ENCODE assay signal across 9 mouse cellular contexts in the genomic region with DNA sequence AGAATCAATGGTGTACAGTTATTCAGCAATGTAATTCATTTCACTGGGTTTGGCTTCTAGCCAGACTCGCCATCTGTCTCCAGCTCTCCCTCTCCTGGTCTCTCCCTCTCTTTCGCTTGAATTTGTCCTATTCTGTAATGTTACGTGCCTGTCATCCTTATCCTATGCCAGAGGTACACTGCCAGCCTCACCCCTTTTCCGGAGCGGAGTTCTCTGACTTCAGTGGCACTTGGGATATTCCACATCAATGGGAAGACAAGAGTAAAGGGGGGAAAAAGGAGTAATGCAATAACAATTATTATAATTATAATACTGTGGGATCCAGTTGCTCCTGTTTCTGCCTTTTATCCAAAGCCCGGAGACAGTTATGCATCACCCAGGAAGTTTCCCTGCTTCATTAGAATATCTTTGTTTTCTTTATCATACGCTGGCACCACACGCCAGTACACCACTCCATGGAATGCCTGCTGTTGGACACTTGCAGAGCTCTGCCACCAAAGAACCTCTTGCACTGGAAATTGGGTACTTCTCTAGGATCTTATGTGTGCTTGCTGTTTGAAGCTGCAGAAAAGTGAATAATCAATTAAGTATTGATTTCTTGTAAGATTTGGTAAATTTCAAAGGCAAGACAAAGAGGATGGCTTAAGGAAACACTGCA.
DNase-seq lines count a peak whose midpoint lies in the region; ATAC-seq lines count a peak whose summit lies in the region.
"Had no signal": no experiment of that assay in that cellular context is flagged by ENCODE, and none has a peak within 500 bp of the region (broad histone marks: within the 10 kb centered on the region; RNA-seq: fewer than 3 reads in every experiment).

No protein-coding gene starts in this region.

- no peaks in the 10 kb centered on the region for H3K27me3 ChIP-seq in forebrain, embryonic 10.5 days (ENCODE audit: poor library complexity, severe bottlenecking)
- H3K27me3 ChIP-seq in neural tube, embryonic 14.5 days (ENCODE audit: control insufficient read depth, insufficient read depth, low read length) = no peaks in the 10 kb centered on the region
- H3K27me3 ChIP-seq: liver, embryonic 13.5 days had no signal

- peak overlapping the region; percentile 37; the same call in 1 of the 2 replicates for H3K9ac ChIP-seq in neural tube, embryonic 14.5 days (replicated peaks; ENCODE audit: low read depth, low read length)
- H3K9ac ChIP-seq: liver, embryonic 13.5 days had no signal

- DNase-seq in gastrocnemius, postnatal 10 days = peak; percentile 8
- no peak for DNase-seq in gastrocnemius, postnatal 14 days
- DNase-seq in forebrain, embryonic 10.5 days (ENCODE audit: extremely low spot score, low spot score) = no peak
- DNase-seq in layer of hippocampus, adult 9-10 months (ENCODE audit: low spot score) = peak; percentile 22
- no peak for DNase-seq in spleen, postnatal 36 days (ENCODE audit: low spot score in 2 of 2)
- no peak for DNase-seq in spleen, adult 12 weeks (ENCODE audit: low spot score)
- DNase-seq in gastrocnemius, postnatal 25 days = no peak
- DNase-seq: liver, embryonic 13.5 days had no signal

- H3K27ac ChIP-seq in forebrain, embryonic 10.5 days = peak overlapping the region; percentile 58
- peak overlapping the region; percentile 73 for H3K27ac ChIP-seq in neural tube, embryonic 14.5 days (ENCODE audit: low read depth, low read length)
- H3K27ac ChIP-seq: liver, embryonic 13.5 days had no signal

- no peaks in the 10 kb centered on the region for H3K36me3 ChIP-seq in forebrain, embryonic 10.5 days (replicated peaks)
- no peaks in the 10 kb centered on the region for H3K36me3 ChIP-seq in neural tube, embryonic 14.5 days (ENCODE audit: control insufficient read depth, insufficient read depth, low read length)
- H3K36me3 ChIP-seq: liver, embryonic 13.5 days had no signal

- H3K4me3 ChIP-seq in forebrain, embryonic 10.5 days = no peak overlapping the region
- peak overlapping the region; percentile 34 for H3K4me3 ChIP-seq in neural tube, embryonic 14.5 days (ENCODE audit: low read depth, low read length)
- H3K4me3 ChIP-seq: liver, embryonic 13.5 days had no signal

- H3K4me1 ChIP-seq in forebrain, embryonic 10.5 days = peaks cover 36% of the 10 kb centered on the region
- H3K4me1 ChIP-seq in neural tube, embryonic 14.5 days (ENCODE audit: control insufficient read depth, insufficient read depth, low read length) = peaks cover 15% of the 10 kb centered on the region; the same call in 1 of the 2 replicates
- H3K4me1 ChIP-seq: liver, embryonic 13.5 days had no signal

- peak overlapping the region; percentile 51 for H3K4me2 ChIP-seq in neural tube, embryonic 14.5 days (ENCODE audit: low read depth, low read length)
- H3K4me2 ChIP-seq: liver, embryonic 13.5 days had no signal

- 84% methylated on average over 8 of the region's 8 CpGs for WGBS in forebrain, embryonic 10.5 days
- WGBS in neural tube, embryonic 14.5 days = 28% methylated on average over 8 of the region's 8 CpGs

- intact Hi-C loops in gastrocnemius, postnatal 14 days (cut with DNase I; ENCODE audit: low total_unique reads) = no loop called here

- no peaks in the 10 kb centered on the region for H3K9me3 ChIP-seq in forebrain, embryonic 10.5 days
- H3K9me3 ChIP-seq in neural tube, embryonic 14.5 days (ENCODE audit: control insufficient read depth, low read length) = no peaks in the 10 kb centered on the region
- H3K9me3 ChIP-seq: liver, embryonic 13.5 days had no signal

- peak; percentile 81 for ATAC-seq in neural tube, embryonic 14.5 days (ENCODE audit: low read depth)

Comparison
In these comparisons a context has a peak if more than half of its experiments do, and no peak if none do; other contexts are left out.
1. DNase-seq: peak in gastrocnemius, postnatal 10 days (single experiment) and layer of hippocampus, adult 9-10 months (single experiment); none in gastrocnemius, postnatal 14 days (single experiment), forebrain, embryonic 10.5 days (single experiment), spleen, postnatal 36 days (0 of 2), spleen, adult 12 weeks (single experiment) and gastrocnemius, postnatal 25 days (single experiment).